Mouse (Mus musculus) limb, embryonic 10.5 days (tissue): ENCODE data around the gene 4933430I17Rik. TPM values are rescaled to one million over a fixed set of nuclear protein-coding genes. Genes with fewer than 3 reads are reported as not detected.

ENCODE experiments used
- DNase-seq: peaks from one replicate; pipeline ENCODE4 v3.0.0-alpha.2; 2017; ENCODE audit warnings: low spot score
- H3K27ac ChIP-seq: fragments of 300-500 bp; sonication (generic); 2 replicates; pipeline ENCODE4 v1.5.1; 2016; ENCODE audit warnings: mild to moderate bottlenecking
- H3K27me3 ChIP-seq: fragments of 300-500 bp; sonication (generic); 2 replicates; pipeline ENCODE4 v1.6.1; 2016; ENCODE audit warnings: low read depth, mild to moderate bottlenecking; ENCODE audit not compliant: poor library complexity, severe bottlenecking
- H3K36me3 ChIP-seq: fragments of 300-500 bp; sonication (generic); 2 replicates; pipeline ENCODE4 v1.6.1; 2016; ENCODE audit warnings: mild to moderate bottlenecking, moderate library complexity
- H3K4me1 ChIP-seq: fragments of 300-500 bp; sonication (generic); 2 replicates; pipeline ENCODE4 v1.6.1; 2016
- H3K4me3 ChIP-seq: fragments of 300-500 bp; sonication (generic); 2 replicates; pipeline ENCODE4 v1.5.1; 2016; ENCODE audit warnings: mild to moderate bottlenecking, moderate library complexity
- H3K9me3 ChIP-seq: fragments of 300-500 bp; sonication (generic); replicated peaks from 2 replicates; pipeline ENCODE4 v1.6.1; 2016; ENCODE audit warnings: mild to moderate bottlenecking
- WGBS: fragments of 180-500 bp; shearing (Covaris S2); methylation state at CpG from one replicate; pipeline ENCODE4 v1.1.7; 2016; 5-methylcytosine and 5-hydroxymethylcytosine counted together
- polyA plus RNA-seq: library from polyadenylated mRNA; unstranded; fragments of >200 nt; fragmentation: Nextera tagmentation; extraction: Ambion mirVana; gene quantifications from 2 replicates; pipeline ENCODE4 v1.2.1, GENCODE M21; 2016

The 4933430I17Rik gene
- polyA plus RNA-seq, 1 experiment from 2014 or later: 0.86 TPM

DNA sequence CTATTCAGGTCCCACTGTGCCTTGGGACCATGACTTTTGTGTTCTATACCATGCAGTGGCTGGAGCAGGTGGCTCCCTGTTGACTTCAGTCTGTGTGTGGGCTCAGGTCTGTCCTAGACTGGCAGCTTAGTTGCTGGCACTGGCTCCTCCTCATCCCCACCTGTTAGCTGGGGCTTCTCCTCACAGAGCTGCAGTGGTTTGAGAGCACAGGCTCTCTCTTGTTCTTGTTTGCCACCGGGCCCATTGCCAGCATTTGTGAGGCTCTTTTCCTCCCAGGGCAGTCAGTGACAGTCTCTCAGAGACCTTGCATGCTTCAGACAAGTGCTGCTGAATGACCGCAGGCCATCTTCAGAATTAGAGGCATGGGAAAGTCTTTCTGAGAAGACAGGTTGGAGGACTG is 32.5 kb upstream of the 4933430I17Rik start:
- no peaks in the 10 kb centered on the region for H3K4me1 ChIP-seq
- no peaks in the 10 kb centered on the region for H3K27me3 ChIP-seq
- 88% methylated on average over 2 of the region's 2 CpGs for WGBS
- peaks cover 6% of the 10 kb centered on the region; the same call in 1 of the 2 replicates for H3K36me3 ChIP-seq
- no peak overlapping the region for H3K4me3 ChIP-seq
- H3K27ac ChIP-seq: no peak overlapping the region
- no peaks in the 10 kb centered on the region for H3K9me3 ChIP-seq
- DNase-seq: no peak

DNA sequence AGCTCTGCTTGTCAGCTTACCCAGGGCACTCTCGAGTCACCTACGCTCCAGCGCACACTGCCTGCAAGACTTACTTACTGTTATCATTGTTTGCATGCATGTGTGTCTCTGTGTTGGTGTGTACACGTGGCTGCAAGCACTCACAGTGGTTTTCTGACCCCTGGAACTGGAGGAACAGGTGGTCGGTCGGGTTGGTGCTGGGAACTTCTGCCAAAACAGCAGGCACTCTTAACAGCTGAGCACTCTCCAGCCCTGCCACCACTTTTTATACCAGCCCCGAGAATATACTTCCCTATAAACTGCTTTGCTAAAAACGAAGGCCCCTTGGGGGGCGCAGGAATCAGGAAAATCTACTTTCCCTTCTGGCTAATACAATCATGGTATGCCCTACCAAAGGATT is 30.9 kb upstream of the 4933430I17Rik start:
- Histone ChIP-seq H3K27me3 (no peaks in the 10 kb centered on the region), H3K9me3 (no peaks in the 10 kb centered on the region), H3K27ac (no peak overlapping the region), H3K4me3 (no peak overlapping the region), H3K36me3 (peaks cover 21% of the 10 kb centered on the region), H3K4me1 (no peaks in the 10 kb centered on the region)
- no peak for DNase-seq
- 82% methylated on average over 9 of the region's 9 CpGs for WGBS

GRCm38 (mm10) chr4:62495946-62496345 is 29.2 kb upstream of the 4933430I17Rik start:
- Histone ChIP-seq H3K27me3 (no peaks in the 10 kb centered on the region), H3K9me3 (no peaks in the 10 kb centered on the region), H3K36me3 (peaks cover 30% of the 10 kb centered on the region), H3K4me3 (no peak overlapping the region), H3K27ac (no peak overlapping the region), H3K4me1 (no peaks in the 10 kb centered on the region)
- WGBS: 82% methylated on average over 8 of the region's 8 CpGs
- DNase-seq: no peak

GRCm38 (mm10) chr4:62496815-62497214 is 28.4 kb upstream of the 4933430I17Rik start:
- DNase-seq: no peak
- Histone ChIP-seq H3K4me1 (peaks cover 5% of the 10 kb centered on the region), H3K9me3 (no peaks in the 10 kb centered on the region), H3K27me3 (no peaks in the 10 kb centered on the region), H3K4me3 (no peak overlapping the region), H3K27ac (no peak overlapping the region), H3K36me3 (peaks cover 30% of the 10 kb centered on the region)
- WGBS: 81% methylated on average over 8 of the region's 8 CpGs

GRCm38 (mm10) chr4:62500799-62501198 is 24.4 kb upstream of the 4933430I17Rik start:
- no peak for DNase-seq
- H3K36me3 ChIP-seq: peaks cover 30% of the 10 kb centered on the region
- H3K4me3 ChIP-seq: no peak overlapping the region
- H3K27me3 ChIP-seq: no peaks in the 10 kb centered on the region
- peaks cover 10% of the 10 kb centered on the region for H3K4me1 ChIP-seq
- no peak overlapping the region for H3K27ac ChIP-seq
- WGBS: 91% methylated on average over 4 of the region's 4 CpGs
- H3K9me3 ChIP-seq: no peaks in the 10 kb centered on the region

GRCm38 (mm10) chr4:62501534-62501933 is 23.6 kb upstream of the 4933430I17Rik start:
- H3K4me1 ChIP-seq: peaks cover 10% of the 10 kb centered on the region
- peak overlapping the region; percentile 74 for H3K4me3 ChIP-seq
- H3K36me3 ChIP-seq: peaks cover 30% of the 10 kb centered on the region
- H3K9me3 ChIP-seq: no peaks in the 10 kb centered on the region
- DNase-seq: no peak
- H3K27me3 ChIP-seq: no peaks in the 10 kb centered on the region
- WGBS: 5% methylated on average over 7 of the region's 7 CpGs
- H3K27ac ChIP-seq: peak overlapping the region; percentile 85

DNA sequence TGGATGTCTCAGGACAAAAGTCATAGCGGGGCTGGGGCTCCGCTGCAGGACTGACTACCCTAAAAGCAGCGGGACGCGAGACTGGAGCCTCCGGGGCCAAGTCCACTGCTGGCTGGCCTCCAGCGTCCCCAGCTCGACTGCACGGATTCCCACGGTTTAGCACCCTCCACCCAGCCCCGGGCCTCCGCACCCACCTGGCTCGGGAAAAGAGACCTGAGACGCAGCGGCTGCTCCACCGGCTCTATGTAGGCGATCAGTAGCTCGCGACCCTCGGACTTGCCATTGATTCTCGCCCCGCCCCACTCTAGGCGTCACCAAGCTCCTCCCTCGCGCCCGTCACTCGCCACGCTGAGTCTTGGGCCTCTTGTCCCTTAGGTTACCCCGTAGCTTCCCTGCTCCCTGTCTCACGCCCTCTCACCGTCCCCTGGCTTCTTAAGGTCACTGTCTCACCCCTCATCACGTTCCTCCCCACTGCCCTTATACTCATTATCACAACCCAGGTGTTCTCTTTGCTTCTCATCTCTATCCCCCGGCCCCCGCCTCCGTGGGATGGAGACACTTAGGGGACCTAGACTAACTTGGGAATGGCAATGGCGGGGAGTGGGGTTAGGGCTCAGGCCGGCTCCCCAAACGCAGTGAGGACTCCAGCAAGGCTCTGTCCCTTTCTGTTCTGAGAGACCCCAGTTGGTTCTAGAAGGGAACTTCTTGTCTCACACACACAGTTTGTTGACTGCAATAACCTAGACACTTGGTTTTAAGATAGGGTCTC is 23.0 kb upstream of the 4933430I17Rik start:
- WGBS: 2% methylated on average over 38 of the region's 38 CpGs
- H3K4me3 ChIP-seq: peak overlapping the region; percentile 74
- H3K27me3 ChIP-seq: no peaks in the 10 kb centered on the region

DNA sequence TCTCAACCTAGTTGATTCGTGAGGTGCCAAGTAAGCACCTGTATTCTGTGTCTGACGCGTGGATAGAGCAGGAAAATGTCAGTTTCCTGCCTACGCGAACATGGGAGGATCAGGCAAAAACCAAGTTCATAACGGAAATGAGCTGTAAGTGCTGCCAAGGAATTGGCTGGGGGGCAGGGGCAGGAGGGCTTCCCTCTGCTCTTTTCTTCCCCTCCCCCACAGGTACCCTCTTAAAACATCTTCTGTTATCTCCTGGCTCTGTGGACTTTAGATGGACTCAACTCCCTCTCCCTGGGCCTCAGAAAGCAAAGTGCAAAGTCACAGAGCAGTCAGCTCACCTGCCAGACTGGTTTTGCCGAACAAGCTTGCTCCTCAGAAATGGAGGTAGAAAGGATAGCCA is 22.2 kb upstream of the 4933430I17Rik start:
- Histone ChIP-seq H3K27ac (no peak overlapping the region), H3K4me3 (peak overlapping the region; percentile 74; the same call in 1 of the 2 replicates), H3K4me1 (peaks cover 10% of the 10 kb centered on the region), H3K9me3 (no peaks in the 10 kb centered on the region), H3K27me3 (no peaks in the 10 kb centered on the region), H3K36me3 (peaks cover 29% of the 10 kb centered on the region)
- WGBS: 74% methylated on average over 7 of the region's 7 CpGs
- DNase-seq: no peak

More for the DNA sequence above, 23.0 kb upstream of the 4933430I17Rik start:
- peaks cover 10% of the 10 kb centered on the region for H3K4me1 ChIP-seq
- peak overlapping the region; percentile 85 for H3K27ac ChIP-seq
- H3K36me3 ChIP-seq: peaks cover 27% of the 10 kb centered on the region
- peak; percentile 90 for DNase-seq
- H3K9me3 ChIP-seq: no peaks in the 10 kb centered on the region

DNA sequence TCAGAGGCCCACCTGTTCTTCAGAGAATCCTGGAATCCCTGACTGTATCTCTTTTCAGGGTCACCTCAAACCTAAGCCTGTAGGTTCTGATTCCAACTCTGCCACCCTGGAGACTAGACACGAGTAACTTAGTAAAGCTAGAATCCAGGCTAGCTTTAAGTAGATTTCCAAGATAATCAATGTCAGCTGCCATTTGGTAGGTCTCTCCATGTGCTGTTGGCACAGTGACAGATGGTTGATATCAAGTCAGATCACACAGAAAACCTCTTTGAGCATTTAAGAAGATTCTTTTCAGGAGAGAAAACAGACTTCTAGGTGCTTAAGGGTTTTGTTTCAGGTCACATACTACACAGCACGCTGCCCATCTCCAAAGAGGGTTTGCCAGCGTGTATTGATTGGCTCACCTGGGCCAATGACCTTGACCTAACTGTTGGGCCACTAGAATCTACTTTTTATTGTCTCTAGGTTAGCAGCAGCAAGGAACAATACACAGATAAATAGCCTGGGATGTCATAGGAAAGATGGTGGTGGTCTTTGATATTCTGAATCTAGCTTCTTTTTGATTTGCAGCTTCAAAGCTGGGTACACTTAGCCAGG is 21.7 kb upstream of the 4933430I17Rik start, which contains the start of gene Hdhd3:
TSS of gene Hdhd3 (minus strand) at position 94 of the 597 bp plus-strand sequence.
- peaks cover 29% of the 10 kb centered on the region for H3K36me3 ChIP-seq
- H3K27me3 ChIP-seq: no peaks in the 10 kb centered on the region
- H3K4me3 ChIP-seq: peak within 1 kb of the TSS; percentile 74
- no peaks in the 10 kb centered on the region for H3K9me3 ChIP-seq
- WGBS: 85% methylated on average over 3 of the region's 3 CpGs
- peak within 1 kb of the TSS; percentile 85 for H3K27ac ChIP-seq
- DNase-seq: no peak
- peaks cover 10% of the 10 kb centered on the region for H3K4me1 ChIP-seq

DNA sequence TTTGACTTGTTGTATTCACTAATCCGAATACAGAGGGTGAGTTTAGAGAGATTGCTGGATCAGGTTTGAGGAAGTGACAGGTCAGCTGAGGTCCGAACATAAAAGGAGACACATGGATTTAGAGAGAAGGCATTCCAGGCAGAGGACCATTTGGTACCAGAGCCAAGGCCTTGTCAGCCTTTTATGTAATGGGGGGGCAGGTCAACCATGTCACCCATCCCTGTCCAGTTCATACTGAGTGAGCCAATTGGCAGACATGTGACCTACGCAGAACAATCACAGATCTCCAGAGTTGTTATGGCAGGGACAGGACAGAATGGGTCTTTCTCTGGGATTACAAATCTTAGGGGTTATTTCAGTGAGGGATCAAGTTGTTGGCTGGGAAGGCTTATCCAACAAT is 19.2 kb upstream of the 4933430I17Rik start:
- no peaks in the 10 kb centered on the region for H3K9me3 ChIP-seq
- WGBS: 81% methylated on average over 3 of the region's 3 CpGs
- DNase-seq: no peak
- H3K36me3 ChIP-seq: peaks cover 38% of the 10 kb centered on the region
- H3K4me1 ChIP-seq: peaks cover 10% of the 10 kb centered on the region
- H3K27ac ChIP-seq: no peak overlapping the region
- no peak overlapping the region for H3K4me3 ChIP-seq
- H3K27me3 ChIP-seq: no peaks in the 10 kb centered on the region

DNA sequence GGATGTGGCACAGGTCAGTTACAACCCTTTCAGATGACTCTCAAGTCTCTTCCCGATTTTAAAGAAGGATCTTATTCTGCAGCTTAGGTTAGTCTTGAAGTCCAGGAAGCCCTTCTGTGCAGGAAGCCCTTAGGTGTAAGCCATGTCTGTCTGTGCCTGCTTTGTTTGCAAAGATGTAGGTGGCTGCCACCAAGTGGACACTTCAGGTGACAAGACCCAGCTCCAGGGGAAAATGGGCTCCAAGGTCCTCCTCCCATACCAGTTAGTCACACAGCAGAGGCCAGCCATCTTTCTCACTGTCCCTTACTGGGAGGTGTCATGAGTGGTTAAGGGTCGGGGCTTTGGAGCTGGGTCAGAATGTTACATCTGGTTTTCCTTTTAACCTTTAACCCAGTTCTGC is 18.4 kb upstream of the 4933430I17Rik start:
- Histone ChIP-seq H3K9me3 (no peaks in the 10 kb centered on the region), H3K4me3 (no peak overlapping the region), H3K4me1 (peaks cover 5% of the 10 kb centered on the region; the same call in 1 of the 2 replicates), H3K27me3 (no peaks in the 10 kb centered on the region), H3K36me3 (peaks cover 46% of the 10 kb centered on the region), H3K27ac (no peak overlapping the region)
- 57% methylated on average over 2 of the region's 2 CpGs for WGBS
- no peak for DNase-seq

- no peak for DNase-seq
- Histone ChIP-seq H3K4me1 (no peaks in the 10 kb centered on the region), H3K9me3 (no peaks in the 10 kb centered on the region), H3K27me3 (no peaks in the 10 kb centered on the region), H3K36me3 (peaks cover 67% of the 10 kb centered on the region), H3K4me3 (no peak overlapping the region), H3K27ac (no peak overlapping the region)
- WGBS: 93% methylated on average over 5 of the region's 5 CpGs
Measured at GRCm38 (mm10) chr4:62508839-62509238, 16.3 kb upstream of the 4933430I17Rik start.

- Histone ChIP-seq H3K4me1 (no peaks in the 10 kb centered on the region), H3K36me3 (peaks cover 71% of the 10 kb centered on the region), H3K27me3 (no peaks in the 10 kb centered on the region), H3K27ac (no peak overlapping the region), H3K9me3 (no peaks in the 10 kb centered on the region), H3K4me3 (no peak overlapping the region)
- 93% methylated on average over 11 of the region's 11 CpGs for WGBS
- no peak for DNase-seq
Measured at GRCm38 (mm10) chr4:62509946-62510345, 15.2 kb upstream of the 4933430I17Rik start.
